7 mouse cellular contexts compared by ENCODE assay signal in genomic region chr2:24357642-24358041, GRCm38 (mm10). TPM values are rescaled to one million over a fixed set of nuclear protein-coding genes. Genes with fewer than 3 reads are reported as not detected.
DNase-seq lines count a peak whose midpoint lies in the region; ATAC-seq and TF ChIP-seq lines count a peak whose summit lies in the region.

No protein-coding gene starts in this region.

- no peaks in the 10 kb centered on the region for H3K4me1 ChIP-seq in intestine, postnatal 0 days (replicated peaks; ENCODE audit: control insufficient read depth, insufficient read depth, low read length)
- no peaks in the 10 kb centered on the region for H3K4me1 ChIP-seq in intestine, embryonic 16.5 days (ENCODE audit: control insufficient read depth, insufficient read depth, low read length)

- no peaks in the 10 kb centered on the region for H3K27me3 ChIP-seq in intestine, postnatal 0 days (replicated peaks; ENCODE audit: control insufficient read depth, insufficient read depth, low read length)
- no peaks in the 10 kb centered on the region for H3K27me3 ChIP-seq in intestine, embryonic 16.5 days (replicated peaks; ENCODE audit: control insufficient read depth, insufficient read depth, low read length)

- TF ChIP-seq CTCF in intestine, postnatal 0 days (IDR thresholded peaks at IDR 0.05; ENCODE audit: low read depth) = peak; percentile 65

- H3K36me3 ChIP-seq in intestine, postnatal 0 days (ENCODE audit: control insufficient read depth, insufficient read depth) = no peaks in the 10 kb centered on the region
- H3K36me3 ChIP-seq in intestine, embryonic 16.5 days (ENCODE audit: control insufficient read depth, insufficient read depth, low read length) = no peaks in the 10 kb centered on the region

- 10% methylated on average over 1 of the region's 1 CpGs for WGBS in intestine, postnatal 0 days
- 14% methylated on average over 1 of the region's 1 CpGs for WGBS in intestine, embryonic 16.5 days

- H3K4me2 ChIP-seq in intestine, postnatal 0 days (replicated peaks; ENCODE audit: low read depth) = no peak overlapping the region
- no peak overlapping the region for H3K4me2 ChIP-seq in intestine, embryonic 16.5 days (ENCODE audit: low read depth, low read length)

- H3K4me3 ChIP-seq in intestine, postnatal 0 days (ENCODE audit: low read depth, low read length) = no peak overlapping the region
- no peak overlapping the region for H3K4me3 ChIP-seq in intestine, embryonic 16.5 days (ENCODE audit: low read length)

- H3K9me3 ChIP-seq in intestine, postnatal 0 days (ENCODE audit: control insufficient read depth) = no peaks in the 10 kb centered on the region
- no peaks in the 10 kb centered on the region for H3K9me3 ChIP-seq in intestine, embryonic 16.5 days (ENCODE audit: control insufficient read depth, low read length)

- no peak overlapping the region for H3K27ac ChIP-seq in intestine, postnatal 0 days (ENCODE audit: low read depth, low read length)
- H3K27ac ChIP-seq in intestine, embryonic 16.5 days (ENCODE audit: low read length) = no peak overlapping the region

- no peak for ATAC-seq in intestine, postnatal 0 days
- no peak for ATAC-seq in intestine, embryonic 16.5 days
- ATAC-seq in granulocyte monocyte progenitor cell, adult 5-6 weeks (replicated peaks; ENCODE audit: poor library complexity, severe bottlenecking) = peak; percentile 55; the same call in 1 of the 2 replicates
- peak; percentile 36; the same call in 1 of the 2 replicates for ATAC-seq in neutrophil, adult 5-6 weeks (ENCODE audit: extremely low read depth, insufficient number of reproducible peaks, low FRiP score, poor library complexity, severe bottlenecking)

- DNase-seq in A20 (ENCODE audit: low read depth, low spot score) (peak; percentile 49), MN1 (ENCODE audit: low spot score) (no peak)
- peak; percentile 75 for DNase-seq in CD4-positive, CD25-positive, alpha-beta regulatory T cell, adult 2 months (ENCODE audit: low read depth, low spot score)

- H3K9ac ChIP-seq in intestine, postnatal 0 days (ENCODE audit: low read depth, low read length) = no peak overlapping the region
- no peak overlapping the region for H3K9ac ChIP-seq in intestine, embryonic 16.5 days (ENCODE audit: low read depth, low read length)

RNA-seq across cellular contexts. Expression of gene Psd4, which starts 9.7 kb away (rescaled TPM):
- 5.2 and 5.4 TPM in 2 replicates for polyA plus RNA-seq in intestine, postnatal 0 days (2015; fragmentation: Nextera tagmentation; extraction: Ambion mirVana)
- 6.1 and 7.2 TPM in 2 replicates for polyA plus RNA-seq in intestine, embryonic 16.5 days (2015; fragmentation: Nextera tagmentation; extraction: Ambion mirVana)
- 76.9 and 91.0 TPM in 2 replicates for total RNA-seq in granulocyte monocyte progenitor cell, adult 5-6 weeks (2014; fragmentation: Nextera tagmentation)
- total RNA-seq in granulocyte monocyte progenitor cell, adult 5-6 weeks (2017) = 62.4 and 64.6 TPM in 2 replicates
- 132 and 154 TPM in 2 replicates for total RNA-seq in neutrophil, adult 5-6 weeks (2017)

RNA-seq across cellular contexts. Expression of gene Il1rn, which starts 21.0 kb away (rescaled TPM):
- polyA plus RNA-seq in intestine, postnatal 0 days (2015; fragmentation: Nextera tagmentation; extraction: Ambion mirVana) = 0.23 and 0.51 TPM in 2 replicates
- polyA plus RNA-seq in intestine, embryonic 16.5 days (2015; fragmentation: Nextera tagmentation; extraction: Ambion mirVana) = 0.80 and 1.2 TPM in 2 replicates
- total RNA-seq in granulocyte monocyte progenitor cell, adult 5-6 weeks (2014; fragmentation: Nextera tagmentation) = 4.2 TPM in 1 of 2 replicates, not detected in the other
- 0.43 and 1.0 TPM in 2 replicates for total RNA-seq in granulocyte monocyte progenitor cell, adult 5-6 weeks (2017)
- total RNA-seq in neutrophil, adult 5-6 weeks (2017) = 188 TPM in 2 replicates

Comparison
In these comparisons a context has a peak if more than half of its experiments do, and no peak if none do; other contexts are left out.
1. ATAC-seq: peak in granulocyte monocyte progenitor cell, adult 5-6 weeks (single experiment) and neutrophil, adult 5-6 weeks (single experiment); none in intestine, postnatal 0 days (single experiment) and intestine, embryonic 16.5 days (single experiment).
2. RNA of gene Il1rn, which starts 21.0 kb away (total RNA-seq): 188 TPM in neutrophil, adult 5-6 weeks; 0.43 to 4.2 TPM in granulocyte monocyte progenitor cell, adult 5-6 weeks; every median in the first group is over 10 times any median in the second.